Mouse (Mus musculus): Measurements from ENCODE around the gene Gm20388.

GRCm38 (mm10) chr8:121461192-121461591 is 1550.6 kb downstream of the Gm20388 start:
- TF ChIP-seq CTCF (IDR thresholded peaks at IDR 0.05; ENCODE audit: low read depth, low read length) = no peak
- TF ChIP-seq TAL1 (conservative IDR thresholded peaks at IDR 0.05; ENCODE audit: low read depth, low read length) = no peak
- TF ChIP-seq POLR2AphosphoS5 (IDR thresholded peaks at IDR 0.05; ENCODE audit: insufficient replicate concordance, low read depth, low read length) = no peak

Data from G1E (cell line).